Mouse (Mus musculus) telencephalon, adult 2 months (tissue): ENCODE results near the gene Plbd2.
A peak's percentile ranks its signal among the peaks of the same experiment; 100 is the strongest.
"Not testable (repeated sequence)": the region's sequence is repeated elsewhere in the genome, so short reads cannot be mapped to it uniquely, and the experiment has no call there.

ENCODE experiments used
- DNase-seq: peaks from one replicate; pipeline ENCODE4 v3.0.0-alpha.2; 2011; ENCODE audit warnings: low read depth, low spot score

Gene Plbd2

GRCm38 (mm10) chr5:120510982-120511642 lies 7.7 kb upstream of the Plbd2 start, which contains the start of gene Slc8b1:
TSS of gene Slc8b1 (plus strand) at chr5:120511168.
- DNase-seq = peak; percentile 52

- DNase-seq = no peak
Observed at GRCm38 (mm10) chr5:120507311-120507710, 3.9 kb upstream of the Plbd2 start.

- no peak for DNase-seq
Observed at GRCm38 (mm10) chr5:120506490-120506889, 3.1 kb upstream of the Plbd2 start.

- no peak for DNase-seq
Observed at GRCm38 (mm10) chr5:120505781-120506180, 2.4 kb upstream of the Plbd2 start.

GRCm38 (mm10) chr5:120505368-120505767 lies 1.9 kb upstream of the Plbd2 start:
- no peak for DNase-seq

- no peak for DNase-seq
Observed at GRCm38 (mm10) chr5:120502675-120503143, 716 bp downstream of the Plbd2 start.

GRCm38 (mm10) chr5:120502147-120502621 lies 1.2 kb downstream of the Plbd2 start:
- peak; percentile 29 for DNase-seq

GRCm38 (mm10) chr5:120500609-120501008 lies 2.8 kb downstream of the Plbd2 start:
- not testable (repeated sequence) for DNase-seq

GRCm38 (mm10) chr5:120499202-120499601 lies 4.2 kb downstream of the Plbd2 start:
- no peak for DNase-seq

- DNase-seq = no peak
Observed at GRCm38 (mm10) chr5:120497071-120497470, 6.4 kb downstream of the Plbd2 start.

- no peak for DNase-seq
Observed at GRCm38 (mm10) chr5:120495703-120496226, 7.7 kb downstream of the Plbd2 start.

GRCm38 (mm10) chr5:120495064-120495702 lies 8.2 kb downstream of the Plbd2 start:
- no peak for DNase-seq

- DNase-seq = no peak
Observed at GRCm38 (mm10) chr5:120493873-120494395, 9.5 kb downstream of the Plbd2 start.

GRCm38 (mm10) chr5:120493440-120493839 lies 10.0 kb downstream of the Plbd2 start:
- no peak for DNase-seq

- no peak for DNase-seq
Observed at GRCm38 (mm10) chr5:120492437-120492836, 11.0 kb downstream of the Plbd2 start.

- DNase-seq = no peak
Observed at GRCm38 (mm10) chr5:120490679-120491192, 12.7 kb downstream of the Plbd2 start.

GRCm38 (mm10) chr5:120487844-120488243 lies 15.6 kb downstream of the Plbd2 start:
- no peak for DNase-seq

GRCm38 (mm10) chr5:120483399-120483798 lies 20.0 kb downstream of the Plbd2 start:
- no peak for DNase-seq

- no peak for DNase-seq
Observed at GRCm38 (mm10) chr5:120481205-120481604, 22.2 kb downstream of the Plbd2 start.

GRCm38 (mm10) chr5:120479538-120479937 lies 23.9 kb downstream of the Plbd2 start:
- DNase-seq = no peak

- no peak for DNase-seq
Observed at GRCm38 (mm10) chr5:120477993-120478392, 25.4 kb downstream of the Plbd2 start.

GRCm38 (mm10) chr5:120476296-120476695 lies 27.1 kb downstream of the Plbd2 start, which contains the start of gene Sds:
TSS of gene Sds (plus strand) at chr5:120476526.
- DNase-seq = no peak
